Mouse (Mus musculus) heart, postnatal 0 days (tissue): ENCODE data around the gene Ssr4. TPM values are rescaled to one million over a fixed set of nuclear protein-coding genes. Genes with fewer than 3 reads are reported as not detected.
A peak's percentile ranks its signal among the peaks of the same experiment; 100 is the strongest.

ENCODE experiments used
- ATAC-seq: fragments of 200-750 bp; cut with Nextera tagmentation; 2 replicates; pipeline ENCODE4 v1.8.0; 2017; ENCODE audit warnings: low read depth, moderate number of reproducible peaks, moderate library complexity; ENCODE audit not compliant: insufficient read depth
- DNase-seq: peaks from one replicate; pipeline ENCODE4 v3.0.0-alpha.2; 2016; ENCODE audit warnings: low spot score
- H3K27ac ChIP-seq: fragments of 300-500 bp; sonication (generic); 2 replicates; pipeline ENCODE4 v1.5.1; 2014; ENCODE audit warnings: low read depth, mild to moderate bottlenecking
- H3K27me3 ChIP-seq: fragments of 300-500 bp; sonication (generic); 2 replicates; pipeline ENCODE4 v1.6.1; 2014; ENCODE audit warnings: low read length, mixed read lengths; ENCODE audit not compliant: control insufficient read depth, insufficient read depth
- H3K36me3 ChIP-seq: fragments of 300-500 bp; sonication (generic); replicated peaks from 2 replicates; pipeline ENCODE4 v1.6.1; 2014; ENCODE audit warnings: low read length, mixed read lengths; ENCODE audit not compliant: control insufficient read depth, insufficient read depth
- H3K4me1 ChIP-seq: fragments of 300-500 bp; sonication (generic); 2 replicates; pipeline ENCODE4 v1.6.1; 2014; ENCODE audit warnings: antibody characterized with exemption; ENCODE audit not compliant: control insufficient read depth, insufficient read depth
- H3K4me2 ChIP-seq: fragments of 300-500 bp; sonication (generic); 2 replicates; pipeline ENCODE4 v1.6.1; 2014; ENCODE audit warnings: low read depth, mild to moderate bottlenecking, low read length, moderate library complexity
- H3K4me3 ChIP-seq: fragments of 300-500 bp; sonication (generic); 2 replicates; pipeline ENCODE4 v1.5.1; 2014; ENCODE audit warnings: low read depth, low read length
- H3K9ac ChIP-seq: fragments of 300-500 bp; sonication (generic); replicated peaks from 2 replicates; pipeline ENCODE4 v1.6.1; 2014; ENCODE audit warnings: low read depth, low read length, mixed read lengths
- H3K9me3 ChIP-seq: fragments of 300-500 bp; sonication (generic); replicated peaks from 2 replicates; pipeline ENCODE4 v1.6.1; 2016; ENCODE audit warnings: low read length; ENCODE audit not compliant: control insufficient read depth
- CTCF ChIP-seq: IDR thresholded peaks from 2 replicates; pipeline ENCODE4 v1.5.1; 2016; ENCODE audit warnings: antibody characterized with exemption, control low read depth, low read depth
- EP300 ChIP-seq: IDR thresholded peaks from 2 replicates; pipeline ENCODE4 v1.6.1; 2016; ENCODE audit warnings: antibody characterized with exemption, low read depth
- WGBS: fragments of 180-500 bp; shearing (Covaris S2); extraction: QIAGEN DNeasy Blood & Tissue Kit; methylation state at CpG from one replicate; pipeline ENCODE4 v1.1.7; 2014; 5-methylcytosine and 5-hydroxymethylcytosine counted together
- polyA plus RNA-seq: library from polyadenylated mRNA; unstranded; fragments of >200 nt; fragmentation: Nextera tagmentation; extraction: Ambion mirVana; gene quantifications from 2 replicates; pipeline ENCODE4 v1.2.1, GENCODE M21; 2015
- total RNA-seq: library from RNA; depleted of rRNA; stranded (reverse); fragments of >200 nt; gene quantifications from 2 replicates; pipeline ENCODE4 v1.2.3, GENCODE M21; 2014; ENCODE audit warnings: low replicate concordance

Ssr4 gene
- total and polyA plus RNA-seq, 2 experiments from 2014 or later, result 146 to 181 TPM

DNA sequence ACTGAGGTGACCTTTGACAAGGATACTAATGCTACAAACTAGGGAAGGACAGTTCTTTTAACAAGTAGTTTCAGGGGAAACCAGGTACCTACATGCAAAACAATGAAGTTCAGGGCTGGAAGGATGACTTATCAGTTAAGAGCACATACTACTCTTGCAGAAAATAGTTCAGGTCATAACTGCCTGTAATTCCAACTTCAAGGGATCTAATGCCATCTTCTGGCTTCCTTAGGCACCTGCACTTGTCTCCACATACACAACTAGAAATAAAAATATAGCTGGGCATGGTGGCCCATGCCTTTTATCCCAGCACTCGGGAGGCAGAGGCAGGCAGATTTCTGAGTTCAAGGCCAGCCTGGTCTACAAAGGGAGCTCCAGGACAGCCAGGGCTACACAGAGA is 37.9 kb upstream of the Ssr4 start:
- no peaks in the 10 kb centered on the region for H3K36me3 ChIP-seq
- H3K9ac ChIP-seq, result no peak overlapping the region
- no peak overlapping the region for H3K4me3 ChIP-seq
- TF ChIP-seq CTCF (no peak), EP300 (no peak)
- 88% methylated on average over 1 of the region's 1 CpGs for WGBS
- H3K9me3 ChIP-seq, result no peaks in the 10 kb centered on the region
- no peak for DNase-seq
- no peak for ATAC-seq
- no peak overlapping the region for H3K27ac ChIP-seq
- no peaks in the 10 kb centered on the region for H3K27me3 ChIP-seq
- H3K4me1 ChIP-seq, result no peaks in the 10 kb centered on the region
- no peak overlapping the region for H3K4me2 ChIP-seq

DNA sequence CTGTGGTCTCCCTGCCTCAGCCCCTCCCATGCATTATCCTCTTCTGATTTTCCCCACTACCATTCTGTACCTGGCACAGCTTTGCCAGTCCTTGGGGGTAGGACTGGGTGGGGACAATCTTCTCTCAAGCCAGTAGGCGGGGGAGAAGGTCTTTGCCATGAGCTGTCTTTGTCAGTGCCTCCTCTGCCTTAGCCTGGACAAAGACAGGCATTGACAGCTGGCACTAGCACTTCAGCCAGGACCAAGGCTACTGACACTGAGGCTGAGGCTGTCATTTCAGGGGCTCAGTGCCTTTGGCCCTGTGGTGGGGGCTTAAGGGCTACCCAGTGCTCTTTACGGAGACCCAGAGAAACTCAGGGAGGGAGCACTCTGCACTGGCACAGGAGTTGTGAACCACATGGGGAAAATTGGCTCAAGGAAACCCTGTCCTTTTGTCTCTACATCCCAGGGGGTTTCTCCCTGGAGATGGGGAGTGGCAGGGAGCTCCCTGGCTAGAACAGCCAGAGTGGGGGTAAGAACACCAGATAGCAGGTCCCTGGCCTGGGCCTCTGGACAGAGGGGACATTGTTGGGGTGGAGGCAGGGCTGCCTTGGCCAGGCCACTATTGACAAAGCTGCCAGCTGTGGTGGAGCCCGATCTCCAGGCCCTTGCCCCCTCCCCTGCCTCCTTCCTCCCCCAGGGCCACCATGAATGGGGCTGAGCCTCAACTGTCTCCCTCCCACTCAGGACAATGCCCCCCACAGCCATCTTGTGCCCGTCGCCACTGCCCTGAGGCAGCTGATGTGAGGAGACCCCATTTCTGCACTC is 30.3 kb upstream of the Ssr4 start, which contains the start of gene Plxnb3:
Gene Plxnb3 (plus strand): TSS at position 757 of the 807 bp plus-strand sequence.
- 71% methylated on average over 5 of the region's 5 CpGs for WGBS
- no peaks in the 10 kb centered on the region for H3K27me3 ChIP-seq
- no peak within 1 kb of the TSS for H3K4me3 ChIP-seq
- no peaks in the 10 kb centered on the region for H3K9me3 ChIP-seq
- H3K27ac ChIP-seq, result no peak within 1 kb of the TSS
- H3K4me2 ChIP-seq, result no peak within 1 kb of the TSS
- no peak for DNase-seq
- no peak for ATAC-seq
- no peak within 1 kb of the TSS for H3K9ac ChIP-seq
- H3K4me1 ChIP-seq, result no peaks in the 10 kb centered on the region
- H3K36me3 ChIP-seq, result no peaks in the 10 kb centered on the region
- TF ChIP-seq EP300, result no peak
- no peak for TF ChIP-seq CTCF

DNA sequence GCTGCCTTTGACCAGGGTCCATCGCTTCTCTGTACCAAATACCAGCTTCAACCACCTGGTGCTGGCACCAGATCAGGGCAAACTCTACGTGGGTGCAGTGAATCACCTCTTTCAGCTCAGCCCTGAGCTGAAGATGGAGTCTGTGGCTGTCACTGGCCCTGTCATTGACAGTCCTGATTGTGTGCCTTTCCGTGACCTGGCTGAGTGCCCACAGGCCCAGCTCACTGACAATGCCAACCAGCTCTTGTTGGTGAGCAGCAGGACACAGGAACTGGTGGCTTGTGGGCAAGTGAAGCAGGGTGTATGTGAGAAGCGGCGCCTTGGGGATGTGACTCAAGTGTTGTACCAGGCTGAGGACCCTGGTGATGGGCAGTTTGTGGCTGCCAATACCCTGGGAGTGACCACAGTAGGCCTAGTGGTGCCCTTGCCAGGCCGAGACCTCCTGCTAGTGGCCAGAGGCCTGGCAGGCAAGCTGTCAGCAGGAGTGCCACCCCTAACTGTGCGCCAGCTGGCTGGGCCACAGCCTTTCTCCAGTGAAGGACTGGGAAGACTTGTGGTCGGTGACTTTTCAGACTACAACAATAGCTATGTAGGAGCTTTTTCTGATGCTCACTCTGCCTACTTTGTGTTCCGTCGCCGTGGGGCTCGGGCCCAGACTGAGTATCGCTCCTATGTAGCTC is 28.1 kb upstream of the Ssr4 start:
- no peak overlapping the region for H3K4me3 ChIP-seq
- no peaks in the 10 kb centered on the region for H3K27me3 ChIP-seq
- DNase-seq (no peak), ATAC-seq (no peak)
- no peak overlapping the region for H3K27ac ChIP-seq
- no peaks in the 10 kb centered on the region for H3K36me3 ChIP-seq
- no peak overlapping the region for H3K4me2 ChIP-seq
- 74% methylated on average over 12 of the region's 13 CpGs for WGBS
- no peaks in the 10 kb centered on the region for H3K9me3 ChIP-seq
- H3K9ac ChIP-seq, result no peak overlapping the region
- no peaks in the 10 kb centered on the region for H3K4me1 ChIP-seq
- no peak for TF ChIP-seq CTCF
- TF ChIP-seq EP300, result no peak

DNA sequence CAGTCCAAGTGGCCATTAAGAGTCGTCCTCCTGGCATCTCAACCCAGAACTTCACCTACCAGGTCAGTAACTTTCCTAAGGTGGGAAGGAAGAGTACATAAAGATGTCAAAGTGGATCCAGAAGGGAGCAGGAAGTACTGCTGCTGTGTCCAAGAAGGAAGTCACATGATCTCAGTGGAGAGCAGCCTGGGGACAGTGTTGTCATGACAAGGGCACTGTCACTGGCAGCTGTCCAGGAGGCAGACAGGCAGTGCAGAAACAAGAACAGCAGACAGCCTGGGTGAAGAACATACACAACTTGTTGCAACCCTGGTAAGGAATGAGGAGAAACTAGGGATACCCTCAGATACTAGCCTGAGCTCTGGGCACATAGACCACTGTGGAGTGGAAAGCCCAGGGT is 21.5 kb upstream of the Ssr4 start:
- H3K27me3 ChIP-seq, result no peaks in the 10 kb centered on the region
- H3K4me2 ChIP-seq, result no peak overlapping the region
- 32% methylated on average over 1 of the region's 1 CpGs for WGBS
- no peaks in the 10 kb centered on the region for H3K36me3 ChIP-seq
- ATAC-seq (peak; percentile 70; the same call in 1 of the 2 replicates), DNase-seq (peak; percentile 61)
- H3K9ac ChIP-seq, result no peak overlapping the region
- H3K9me3 ChIP-seq, result no peaks in the 10 kb centered on the region
- TF ChIP-seq EP300 (no peak), CTCF (no peak)
- H3K4me3 ChIP-seq, result no peak overlapping the region
- peak overlapping the region; percentile 30; the same call in 1 of the 2 replicates for H3K27ac ChIP-seq
- no peaks in the 10 kb centered on the region for H3K4me1 ChIP-seq

DNA sequence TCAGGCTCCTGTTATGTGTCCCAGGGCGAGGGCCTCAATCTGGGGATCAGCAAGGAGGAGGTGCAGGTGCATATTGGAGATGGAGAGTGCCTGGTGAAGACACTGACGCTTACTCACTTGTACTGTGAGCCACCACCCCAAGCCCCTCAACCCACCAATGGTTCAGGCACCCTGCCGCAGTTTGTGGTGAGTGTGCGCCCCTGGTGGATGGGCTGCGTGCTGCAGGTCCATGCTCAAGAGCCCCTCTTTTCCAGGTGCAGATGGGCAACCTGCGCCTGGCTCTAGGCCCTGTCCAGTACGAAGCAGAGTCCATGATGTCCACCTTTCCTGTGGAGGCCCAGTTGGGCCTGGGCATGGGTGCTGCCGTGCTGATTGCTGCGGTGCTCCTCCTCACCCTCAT is 19.6 kb upstream of the Ssr4 start:
- WGBS, result 72% methylated on average over 9 of the region's 9 CpGs

More for the DNA sequence above, 19.6 kb upstream of the Ssr4 start:
- no peaks in the 10 kb centered on the region for H3K9me3 ChIP-seq
- H3K36me3 ChIP-seq, result no peaks in the 10 kb centered on the region
- H3K4me2 ChIP-seq, result no peak overlapping the region
- H3K4me3 ChIP-seq, result no peak overlapping the region
- DNase-seq, result no peak
- no peak overlapping the region for H3K27ac ChIP-seq
- no peaks in the 10 kb centered on the region for H3K4me1 ChIP-seq
- ATAC-seq, result no peak; the same call in 1 of the 2 replicates
- H3K9ac ChIP-seq, result no peak overlapping the region
- no peaks in the 10 kb centered on the region for H3K27me3 ChIP-seq
- TF ChIP-seq CTCF (peak; percentile 55), EP300 (no peak)
